Mouse (Mus musculus): ENCODE results near the gene Fubp1. TPM values are rescaled to one million over a fixed set of nuclear protein-coding genes. Genes with fewer than 3 reads are reported as not detected.

Fubp1 gene
- total and polyA plus RNA-seq, 2 experiments from 2014 or later, result 130 to 139 TPM

DNA sequence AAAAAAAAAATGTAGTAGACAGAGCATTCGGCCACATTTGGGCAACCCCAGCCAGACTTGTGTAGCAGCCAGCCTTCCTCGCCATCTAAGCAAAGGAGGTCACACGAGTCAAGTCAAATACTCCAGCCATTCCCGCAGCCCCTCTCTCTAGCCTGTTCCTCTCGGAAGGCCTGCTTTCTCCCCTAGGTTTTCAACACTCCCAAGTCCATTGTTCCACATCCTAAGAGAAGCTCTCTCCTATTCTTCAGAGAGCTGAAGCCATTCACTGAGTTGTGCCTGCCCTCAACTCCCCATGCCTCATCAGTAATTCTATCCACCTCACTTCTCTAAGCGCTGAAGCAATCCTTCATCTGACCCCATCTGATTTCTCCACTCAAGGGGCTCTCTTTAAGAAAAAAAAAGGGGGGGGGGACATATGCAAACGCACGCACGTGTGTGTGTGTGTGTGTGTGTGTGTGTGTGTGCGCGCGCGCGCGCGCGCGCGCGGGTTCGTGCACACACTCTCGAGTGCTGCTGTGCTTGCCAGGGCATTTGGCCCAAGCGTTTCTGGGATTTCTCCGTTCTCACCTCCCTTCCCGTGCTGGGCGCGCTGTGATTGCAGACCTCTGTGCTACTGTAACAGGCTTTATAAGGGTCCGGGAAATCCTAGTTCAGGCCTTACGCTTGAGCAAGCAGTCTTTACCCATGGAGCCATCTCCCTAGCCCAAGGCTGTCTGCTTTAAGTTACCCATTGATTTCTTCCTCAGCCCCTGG is 43.3 kb upstream of the Fubp1 start:
- no peaks in the 10 kb centered on the region for H3K9me3 ChIP-seq (ENCODE audit: low read length)
- H3K4me1 ChIP-seq (ENCODE audit: insufficient read depth, low read length), result peaks cover 9% of the 10 kb centered on the region; the same call in 1 of the 2 replicates
- no peak for TF ChIP-seq CTCF (IDR thresholded peaks at IDR 0.05; ENCODE audit: low read depth)
- H3K4me2 ChIP-seq (ENCODE audit: low read depth, low read length), result peak overlapping the region; percentile 85
- peak overlapping the region; percentile 51 for H3K4me3 ChIP-seq (ENCODE audit: low read length)
- DNase-seq (ENCODE audit: low spot score) (peak; percentile 80), ATAC-seq (peak; percentile 72)
- H3K27ac ChIP-seq, result peak overlapping the region; percentile 48; the same call in 1 of the 2 replicates
- WGBS, result 13% methylated on average over 29 of the region's 29 CpGs
- no peaks in the 10 kb centered on the region for H3K27me3 ChIP-seq (ENCODE audit: insufficient read depth, low read length)
- no peaks in the 10 kb centered on the region for H3K36me3 ChIP-seq (ENCODE audit: insufficient read depth, low read length)
- H3K9ac ChIP-seq (replicated peaks; ENCODE audit: low read length), result peak overlapping the region; percentile 13; the same call in 1 of the 2 replicates

DNA sequence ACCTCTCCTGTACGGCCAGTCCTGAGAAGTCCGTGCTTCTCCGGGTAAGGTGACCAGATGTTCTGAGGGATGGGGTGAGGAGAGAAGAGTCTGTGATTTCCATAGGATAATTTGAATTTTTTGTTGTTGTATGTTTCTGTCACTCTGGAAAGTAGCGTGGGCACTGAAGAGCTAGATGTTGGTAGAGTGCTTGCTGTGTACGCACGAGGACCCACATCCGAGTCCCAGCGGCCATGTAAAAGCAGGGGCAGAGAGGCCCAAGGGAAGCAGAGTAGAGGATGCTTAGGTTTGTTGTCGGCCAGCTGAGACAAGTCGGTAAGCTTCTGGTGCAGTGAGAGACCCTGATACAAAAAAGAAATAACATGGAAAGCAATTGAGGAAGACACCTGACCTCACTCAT is 42.2 kb upstream of the Fubp1 start:
- Histone ChIP-seq H3K4me3 (ENCODE audit: low read length) (no peak overlapping the region), H3K27me3 (ENCODE audit: insufficient read depth, low read length) (no peaks in the 10 kb centered on the region), H3K27ac (no peak overlapping the region), H3K36me3 (ENCODE audit: insufficient read depth, low read length) (no peaks in the 10 kb centered on the region), H3K4me1 (ENCODE audit: insufficient read depth, low read length) (peaks cover 9% of the 10 kb centered on the region; the same call in 1 of the 2 replicates), H3K4me2 (ENCODE audit: low read depth, low read length) (no peak overlapping the region), H3K9ac (replicated peaks; ENCODE audit: low read length) (no peak overlapping the region), H3K9me3 (ENCODE audit: low read length) (no peaks in the 10 kb centered on the region)
- 94% methylated on average over 10 of the region's 10 CpGs for WGBS
- no peak for ATAC-seq
- DNase-seq (ENCODE audit: low spot score), result no peak
- TF ChIP-seq CTCF (IDR thresholded peaks at IDR 0.05; ENCODE audit: low read depth), result no peak

DNA sequence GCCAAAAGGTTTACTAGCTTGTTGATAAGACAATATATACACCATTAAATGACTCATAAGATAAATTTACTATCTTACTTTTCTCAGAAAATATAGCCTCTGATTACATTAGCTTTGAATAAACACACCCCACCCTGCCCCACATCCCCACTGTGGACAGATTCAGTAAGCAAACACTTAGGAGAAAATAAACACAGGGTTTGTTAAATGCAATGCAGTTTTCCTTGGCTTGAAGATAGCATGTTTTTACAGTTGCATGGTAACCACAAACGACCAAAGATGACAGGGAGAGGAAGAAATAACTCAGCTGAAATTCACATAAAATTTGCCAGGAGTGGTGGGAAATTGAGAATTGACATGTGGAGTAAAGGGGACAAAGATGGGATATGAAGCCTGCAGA is 39.8 kb upstream of the Fubp1 start:
- DNase-seq (ENCODE audit: low spot score), result no peak
- 24% methylated on average over 1 of the region's 1 CpGs for WGBS
- ATAC-seq, result no peak

DNA sequence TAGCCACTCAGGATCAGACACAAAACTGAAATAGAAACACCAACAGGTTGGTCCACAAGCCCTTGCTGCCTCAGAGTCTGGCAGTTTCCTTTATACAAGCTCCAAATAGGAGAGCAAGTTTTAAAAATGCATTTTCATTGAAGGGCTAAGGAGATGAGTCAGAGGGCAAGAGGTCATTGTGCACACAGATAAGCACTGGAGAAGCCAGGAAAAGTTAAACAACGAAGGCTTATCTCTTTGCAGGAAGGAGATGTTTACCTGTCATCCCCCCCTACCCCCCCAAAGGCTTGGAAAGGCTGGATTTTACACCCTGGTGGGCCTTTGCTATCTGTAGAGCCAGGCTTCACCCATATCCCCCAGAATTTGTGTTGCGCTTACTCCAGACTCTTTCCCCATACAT is 39.0 kb upstream of the Fubp1 start:
- H3K4me3 ChIP-seq (ENCODE audit: low read length), result no peak overlapping the region

More for the DNA sequence above, 39.8 kb upstream of the Fubp1 start:
- Histone ChIP-seq H3K4me3 (ENCODE audit: low read length) (no peak overlapping the region), H3K9me3 (ENCODE audit: low read length) (no peaks in the 10 kb centered on the region), H3K27ac (no peak overlapping the region), H3K36me3 (ENCODE audit: insufficient read depth, low read length) (no peaks in the 10 kb centered on the region), H3K27me3 (ENCODE audit: insufficient read depth, low read length) (no peaks in the 10 kb centered on the region), H3K9ac (replicated peaks; ENCODE audit: low read length) (no peak overlapping the region), H3K4me1 (ENCODE audit: insufficient read depth, low read length) (peaks cover 7% of the 10 kb centered on the region; the same call in 1 of the 2 replicates), H3K4me2 (ENCODE audit: low read depth, low read length) (no peak overlapping the region)
- TF ChIP-seq CTCF (IDR thresholded peaks at IDR 0.05; ENCODE audit: low read depth), result no peak

DNA sequence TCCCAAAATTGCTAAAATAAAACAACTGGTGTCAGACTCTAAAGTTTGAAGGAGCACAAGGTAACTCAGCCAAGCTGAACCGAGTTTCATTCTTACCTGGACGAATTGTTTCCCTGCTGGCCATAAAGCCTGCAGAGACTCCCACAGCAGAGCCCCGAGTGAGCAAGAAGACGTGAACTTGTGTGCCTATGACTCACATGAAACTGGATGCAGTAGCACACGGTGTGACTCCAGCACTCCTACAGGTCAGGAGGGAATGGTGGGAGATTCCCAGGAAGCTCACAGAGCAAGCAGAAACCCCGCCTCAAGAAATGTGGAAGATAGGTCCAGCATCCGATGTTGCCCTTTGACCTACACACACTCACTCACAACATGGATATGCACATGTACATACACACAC is 38.4 kb upstream of the Fubp1 start:
- no peak overlapping the region for H3K27ac ChIP-seq
- H3K27me3 ChIP-seq (ENCODE audit: insufficient read depth, low read length), result no peaks in the 10 kb centered on the region
- no peaks in the 10 kb centered on the region for H3K9me3 ChIP-seq (ENCODE audit: low read length)
- TF ChIP-seq CTCF (IDR thresholded peaks at IDR 0.05; ENCODE audit: low read depth), result no peak
- no peaks in the 10 kb centered on the region for H3K36me3 ChIP-seq (ENCODE audit: insufficient read depth, low read length)
- no peak for DNase-seq (ENCODE audit: low spot score)
- WGBS, result 81% methylated on average over 7 of the region's 7 CpGs
- no peaks in the 10 kb centered on the region for H3K4me1 ChIP-seq (ENCODE audit: insufficient read depth, low read length)
- H3K4me2 ChIP-seq (ENCODE audit: low read depth, low read length), result no peak overlapping the region
- no peak for ATAC-seq
- no peak overlapping the region for H3K4me3 ChIP-seq (ENCODE audit: low read length)
- no peak overlapping the region for H3K9ac ChIP-seq (replicated peaks; ENCODE audit: low read length)

More for the DNA sequence above, 39.0 kb upstream of the Fubp1 start:
- WGBS, result 77% methylated on average over 2 of the region's 2 CpGs
- TF ChIP-seq CTCF (IDR thresholded peaks at IDR 0.05; ENCODE audit: low read depth), result no peak
- Histone ChIP-seq H3K9me3 (ENCODE audit: low read length) (no peaks in the 10 kb centered on the region), H3K27ac (no peak overlapping the region), H3K36me3 (ENCODE audit: insufficient read depth, low read length) (no peaks in the 10 kb centered on the region), H3K4me2 (ENCODE audit: low read depth, low read length) (no peak overlapping the region), H3K4me1 (ENCODE audit: insufficient read depth, low read length) (no peaks in the 10 kb centered on the region; the same call in 1 of the 2 replicates), H3K9ac (replicated peaks; ENCODE audit: low read length) (no peak overlapping the region), H3K27me3 (ENCODE audit: insufficient read depth, low read length) (no peaks in the 10 kb centered on the region)
- DNase-seq (ENCODE audit: low spot score) (no peak), ATAC-seq (no peak)

DNA sequence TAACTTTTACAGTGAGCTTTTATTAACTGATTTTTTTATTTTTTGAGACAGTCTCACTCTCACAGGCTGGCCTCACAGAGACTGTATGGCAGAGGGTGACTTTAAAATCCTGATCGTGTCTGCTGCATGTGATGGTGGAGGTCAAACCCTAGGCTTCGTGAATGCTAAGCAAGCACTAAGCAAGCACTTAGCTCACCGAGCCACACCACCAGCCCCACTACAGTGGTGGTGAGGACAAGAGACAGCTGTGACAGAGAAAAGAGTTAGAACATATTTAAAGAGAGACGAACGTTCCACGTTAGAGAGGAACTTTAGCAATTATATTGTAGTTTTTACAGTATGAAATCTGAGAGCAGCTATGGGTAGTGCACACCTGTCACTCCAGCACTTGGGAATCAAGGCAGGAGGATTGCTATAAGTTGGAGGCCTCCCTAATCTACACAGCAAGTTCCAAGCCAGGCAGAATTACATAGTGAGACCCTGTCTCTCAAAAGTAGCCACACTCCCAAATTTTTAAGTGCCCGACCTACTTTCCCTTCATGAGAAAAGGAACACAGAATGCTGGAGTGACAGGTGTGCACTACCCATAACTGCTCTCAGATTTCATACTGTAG is 37.8 kb upstream of the Fubp1 start:
- Histone ChIP-seq H3K4me1 (ENCODE audit: insufficient read depth, low read length) (no peaks in the 10 kb centered on the region), H3K9me3 (ENCODE audit: low read length) (no peaks in the 10 kb centered on the region), H3K27me3 (ENCODE audit: insufficient read depth, low read length) (no peaks in the 10 kb centered on the region), H3K27ac (no peak overlapping the region), H3K9ac (replicated peaks; ENCODE audit: low read length) (no peak overlapping the region), H3K4me2 (ENCODE audit: low read depth, low read length) (no peak overlapping the region), H3K4me3 (ENCODE audit: low read length) (no peak overlapping the region), H3K36me3 (ENCODE audit: insufficient read depth, low read length) (no peaks in the 10 kb centered on the region)
- no peak for TF ChIP-seq CTCF (IDR thresholded peaks at IDR 0.05; ENCODE audit: low read depth)
- ATAC-seq, result no peak
- WGBS, result 87% methylated on average over 7 of the region's 7 CpGs
- DNase-seq (ENCODE audit: low spot score), result no peak

DNA sequence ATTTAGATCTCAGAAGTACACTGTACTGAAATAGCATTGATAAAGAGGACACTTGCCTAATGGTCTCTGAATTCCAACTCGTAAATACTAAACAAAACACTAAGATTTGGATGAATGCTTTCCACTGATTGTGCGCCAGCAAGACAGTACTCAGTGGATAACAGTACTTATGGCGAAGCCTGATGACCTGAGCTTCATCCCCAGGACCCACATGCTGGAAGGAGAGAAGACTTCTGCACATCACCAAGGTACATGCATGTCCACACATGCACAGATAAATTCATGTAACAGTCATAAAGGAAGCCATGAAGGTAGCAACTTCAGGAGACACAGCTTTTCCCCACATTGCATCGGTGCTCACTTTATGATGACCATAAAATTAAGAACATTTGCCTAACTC is 31.4 kb upstream of the Fubp1 start:
- WGBS, result 89% methylated on average over 4 of the region's 4 CpGs
- Histone ChIP-seq H3K36me3 (ENCODE audit: insufficient read depth, low read length) (peaks cover 6% of the 10 kb centered on the region; the same call in 1 of the 2 replicates), H3K27ac (no peak overlapping the region), H3K9me3 (ENCODE audit: low read length) (no peaks in the 10 kb centered on the region), H3K4me3 (ENCODE audit: low read length) (no peak overlapping the region), H3K9ac (replicated peaks; ENCODE audit: low read length) (no peak overlapping the region), H3K4me1 (ENCODE audit: insufficient read depth, low read length) (no peaks in the 10 kb centered on the region), H3K27me3 (ENCODE audit: insufficient read depth, low read length) (no peaks in the 10 kb centered on the region), H3K4me2 (ENCODE audit: low read depth, low read length) (no peak overlapping the region)
- ATAC-seq (no peak), DNase-seq (ENCODE audit: low spot score) (no peak)
- no peak for TF ChIP-seq CTCF (IDR thresholded peaks at IDR 0.05; ENCODE audit: low read depth)

Measured in hindbrain, postnatal 0 days (tissue).